Mouse (Mus musculus): ENCODE measurements at regions not wholly inside any gene's neighbourhood (a gene's known extent, or its start where the extent isn't known, plus 50 kb on each side); places are given as distances from the start of the nearest gene placed in this dataset.
A peak's percentile ranks its signal among the peaks of the same experiment; 100 is the strongest.

GRCm38 (mm10) chr3:35482759-35483158 is 271.1 kb upstream of the Atp11b start:
- no peak for DNase-seq (ENCODE audit: low read depth, low spot score)

GRCm38 (mm10) chr3:35496027-35496824 is 257.7 kb upstream of the Atp11b start:
- peak; percentile 46 for DNase-seq (ENCODE audit: low read depth, low spot score)

- DNase-seq (ENCODE audit: low read depth, low spot score), result no peak
These were observed 243.6 kb upstream of the Atp11b start for GRCm38 (mm10) chr3:35510314-35510713.

- DNase-seq (ENCODE audit: low read depth, low spot score), result no peak
These were observed 237.4 kb upstream of the Atp11b start for GRCm38 (mm10) chr3:35516517-35516916.

GRCm38 (mm10) chr3:35520131-35520530 is 233.8 kb upstream of the Atp11b start:
- no peak for DNase-seq (ENCODE audit: low read depth, low spot score)

GRCm38 (mm10) chr3:35547696-35548095 is 206.2 kb upstream of the Atp11b start:
- no peak for DNase-seq (ENCODE audit: low read depth, low spot score)

- no peak for DNase-seq (ENCODE audit: low read depth, low spot score)
These were observed 202.1 kb upstream of the Atp11b start for GRCm38 (mm10) chr3:35551791-35552190.

- DNase-seq (ENCODE audit: low read depth, low spot score), result no peak
These were observed 193.5 kb upstream of the Atp11b start for GRCm38 (mm10) chr3:35560425-35560824.

GRCm38 (mm10) chr3:35574402-35574801 is 179.5 kb upstream of the Atp11b start:
- DNase-seq (ENCODE audit: low read depth, low spot score), result peak; percentile 43

Measured in A20 (cell line).